Mouse (Mus musculus) cortical plate, adult 2 months (tissue): ENCODE data around the gene Ldlrad3.

Experiments
- CTCF ChIP-seq: fragments of 200-500 bp; IDR thresholded peaks from 2 replicates; pipeline ENCODE4 v1.5.1; 2011; ENCODE audit warnings: mild to moderate bottlenecking, control low read depth, low read length; ENCODE audit not compliant: insufficient read depth; ENCODE audit errors: extremely low read depth
- POLR2A ChIP-seq: fragments of 200-500 bp; IDR thresholded peaks from 2 replicates; pipeline ENCODE4 v1.6.1; 2011; ENCODE audit warnings: mild to moderate bottlenecking, low read length, control low read depth; ENCODE audit not compliant: insufficient read depth; ENCODE audit errors: extremely low read depth

DNA sequence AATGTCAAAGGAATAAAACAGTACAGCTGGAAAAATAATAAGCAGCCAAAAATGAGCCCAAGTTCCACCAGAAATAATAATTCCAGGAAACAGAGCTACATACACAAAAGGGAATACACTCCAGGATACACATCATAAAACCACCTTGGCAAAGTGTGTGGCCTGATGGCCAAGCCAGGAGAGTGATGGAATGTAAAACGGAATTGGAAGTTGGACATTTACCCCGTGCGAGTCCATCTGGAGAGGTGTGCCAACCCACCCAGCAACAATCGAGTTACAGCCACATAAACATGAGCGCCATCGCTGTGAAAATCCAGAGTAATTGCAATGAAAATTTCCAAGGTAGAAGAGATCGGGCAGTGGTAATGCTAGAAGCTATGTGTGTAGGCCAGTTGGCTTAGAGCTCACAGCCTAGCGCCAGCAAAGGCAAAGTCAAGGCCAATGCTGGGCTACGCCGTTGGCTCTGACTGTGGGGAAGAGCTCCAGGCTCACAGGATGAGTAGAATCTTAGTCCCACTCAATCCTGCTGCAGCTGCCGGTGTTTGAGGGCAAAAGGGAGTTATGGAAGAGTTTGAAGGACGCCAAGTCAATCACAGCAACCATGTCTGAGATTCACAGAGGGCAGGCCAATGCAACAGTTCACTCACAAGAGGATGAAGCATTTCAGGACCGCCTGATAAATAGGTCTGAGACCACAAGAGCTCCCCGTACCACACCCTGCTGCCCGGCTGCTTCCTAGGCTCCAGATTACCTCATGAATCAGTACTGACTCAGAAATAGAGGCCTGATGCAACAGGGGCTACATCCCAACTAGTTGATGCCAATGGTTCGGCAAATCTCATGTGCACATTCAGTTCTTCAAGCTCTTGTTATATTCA is 7.0 kb upstream of the Ldlrad3 start:
- TF ChIP-seq CTCF (no peak), POLR2A (no peak)
